Mouse (Mus musculus): ENCODE measurements around the gene Ddb1.
A peak's percentile ranks its signal among the peaks of the same experiment; 100 is the strongest.

Gene Ddb1

GRCm38 (mm10) chr19:10591659-10592377 lies 13.3 kb upstream of the Ddb1 start:
- DNase-seq: no peak

- DNase-seq: peak; percentile 44
Measured at GRCm38 (mm10) chr19:10598188-10598587, 6.9 kb upstream of the Ddb1 start.

GRCm38 (mm10) chr19:10599648-10600047 lies 5.5 kb upstream of the Ddb1 start:
- no peak for DNase-seq

GRCm38 (mm10) chr19:10602247-10602769 lies 2.8 kb upstream of the Ddb1 start:
- no peak for DNase-seq

- DNase-seq: peak; percentile 96
Measured at GRCm38 (mm10) chr19:10602787-10603186, 2.3 kb upstream of the Ddb1 start.

- DNase-seq: no peak
Measured at GRCm38 (mm10) chr19:10603660-10604523, 1.2 kb upstream of the Ddb1 start.

GRCm38 (mm10) chr19:10604534-10604933 lies 593 bp upstream of the Ddb1 start:
- no peak for DNase-seq

GRCm38 (mm10) chr19:10605901-10606622 lies 935 bp downstream of the Ddb1 start:
- DNase-seq: peak; percentile 30

- no peak for DNase-seq
Measured at GRCm38 (mm10) chr19:10608573-10609240, 3.6 kb downstream of the Ddb1 start.

- peak; percentile 25 for DNase-seq
Measured at GRCm38 (mm10) chr19:10634106-10634871, 29.2 kb downstream of the Ddb1 start, which contains the start of gene Vwce. Vwce (plus strand) TSS chr19:10634213.

- DNase-seq: peak; percentile 21
Measured at GRCm38 (mm10) chr19:10634872-10635318, 29.8 kb downstream of the Ddb1 start.

- DNase-seq: no peak
Measured at GRCm38 (mm10) chr19:10637840-10638239, 32.7 kb downstream of the Ddb1 start.

- no peak for DNase-seq
Measured at GRCm38 (mm10) chr19:10640080-10640479, 35.0 kb downstream of the Ddb1 start.

GRCm38 (mm10) chr19:10640589-10641378 lies 35.7 kb downstream of the Ddb1 start:
- DNase-seq: no peak

GRCm38 (mm10) chr19:10645616-10646015 lies 40.5 kb downstream of the Ddb1 start:
- DNase-seq: no peak

- no peak for DNase-seq
Measured at GRCm38 (mm10) chr19:10648156-10648555, 43.0 kb downstream of the Ddb1 start.

GRCm38 (mm10) chr19:10656058-10656457 lies 50.9 kb downstream of the Ddb1 start:
- no peak for DNase-seq

GRCm38 (mm10) chr19:10657742-10658141 lies 52.6 kb downstream of the Ddb1 start:
- no peak for DNase-seq

GRCm38 (mm10) chr19:10658406-10658805 lies 53.3 kb downstream of the Ddb1 start:
- DNase-seq: no peak

GRCm38 (mm10) chr19:10661373-10661772 lies 56.2 kb downstream of the Ddb1 start:
- no peak for DNase-seq

- no peak for DNase-seq
Measured at GRCm38 (mm10) chr19:10661919-10662318, 56.8 kb downstream of the Ddb1 start.
